Mouse (Mus musculus): ENCODE measurements around the gene Gm10024. TPM values are rescaled to one million over a fixed set of nuclear protein-coding genes. Genes with fewer than 3 reads are reported as not detected.
"Not testable (repeated sequence)": the region's sequence is repeated elsewhere in the genome, so short reads cannot be mapped to it uniquely, and the experiment has no call there.

The Gm10024 gene
- total RNA-seq (2015; ENCODE audit: low replicate concordance) = not detected in 2 replicates
- not detected in 2 replicates for total RNA-seq (2017; ENCODE audit: low replicate concordance)

DNA sequence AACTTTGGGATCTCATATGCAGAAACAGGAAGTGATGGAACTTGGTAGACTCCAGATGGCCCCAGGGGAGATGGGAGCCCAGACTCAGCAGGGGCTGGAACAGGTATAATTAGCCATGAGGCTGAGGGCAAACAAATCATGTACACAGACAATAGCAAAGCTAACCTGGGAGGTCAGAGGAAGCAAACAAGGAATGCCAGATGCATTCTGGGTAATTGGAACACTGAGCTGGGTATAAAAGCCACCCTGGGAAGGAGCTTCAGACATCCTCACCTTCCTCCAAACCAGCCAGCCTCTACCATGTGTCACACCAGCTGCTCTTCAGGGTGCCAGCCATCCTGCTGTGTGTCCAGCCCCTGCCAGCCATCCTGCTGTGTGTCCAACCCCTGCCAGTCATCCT, at the start of gene Gm10024:
TSS of gene Gm10024 (plus strand) at position 301 of the 400 bp plus-strand sequence.
- ATAC-seq (replicated peaks; ENCODE audit: low FRiP score, poor library complexity, severe bottlenecking) = not testable (repeated sequence)

DNA sequence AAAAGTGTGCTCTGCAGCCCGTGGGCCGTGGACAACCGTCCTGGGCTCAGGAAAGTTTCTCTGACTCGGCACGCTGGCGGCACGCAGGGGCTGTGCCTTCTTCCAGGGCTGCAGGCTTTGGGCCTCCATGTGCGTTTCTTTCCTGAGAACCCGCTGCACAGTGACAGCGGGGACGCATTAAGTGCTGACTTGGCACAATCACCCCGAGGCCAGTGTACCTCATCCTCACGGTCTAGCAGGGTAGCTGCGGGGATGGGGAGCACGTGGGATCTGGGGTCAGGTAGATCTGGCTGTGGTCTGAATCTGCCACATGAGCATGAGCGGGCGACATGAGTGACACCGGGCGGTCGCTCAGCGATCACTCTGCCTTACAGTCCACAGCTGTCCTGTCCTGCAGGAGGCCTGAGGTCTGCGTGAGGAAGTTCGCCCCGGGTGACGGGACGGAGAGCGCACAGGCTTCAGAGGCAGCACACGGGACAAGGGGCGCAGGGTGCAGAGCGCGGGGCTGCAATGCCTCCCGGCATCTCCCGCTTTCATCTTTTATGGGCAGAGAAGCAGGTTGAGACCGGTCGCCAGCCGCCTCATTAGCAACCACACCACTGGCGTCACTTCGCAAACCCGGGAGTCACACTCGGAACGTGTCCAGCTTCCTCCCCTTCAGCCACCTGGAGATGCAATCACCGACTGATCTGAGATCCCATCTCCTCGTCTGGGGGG, 47.1 kb upstream of the Gm10024 start:
- ATAC-seq (replicated peaks; ENCODE audit: low FRiP score, poor library complexity, severe bottlenecking) = no peak

DNA sequence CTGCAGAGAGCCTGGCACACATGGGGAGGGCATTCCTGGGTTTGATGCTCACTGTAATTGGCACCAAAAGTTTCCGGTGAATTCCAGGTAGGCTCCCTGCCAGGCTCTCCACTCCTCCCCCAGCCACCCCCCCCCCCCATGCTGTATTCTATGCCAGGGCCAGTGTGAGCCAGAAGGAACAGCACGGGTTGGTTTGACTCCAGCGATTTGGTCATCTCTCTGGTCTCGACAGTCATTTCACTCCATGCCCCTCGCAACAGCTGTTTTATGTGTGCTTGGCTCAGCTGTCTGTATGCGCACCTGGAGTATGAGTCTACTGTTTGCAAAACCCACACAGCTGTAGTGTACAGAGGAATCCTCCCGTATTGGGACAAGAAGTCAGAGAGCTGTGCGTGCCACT, 44.9 kb upstream of the Gm10024 start:
- no peak for ATAC-seq (replicated peaks; ENCODE audit: low FRiP score, poor library complexity, severe bottlenecking)

DNA sequence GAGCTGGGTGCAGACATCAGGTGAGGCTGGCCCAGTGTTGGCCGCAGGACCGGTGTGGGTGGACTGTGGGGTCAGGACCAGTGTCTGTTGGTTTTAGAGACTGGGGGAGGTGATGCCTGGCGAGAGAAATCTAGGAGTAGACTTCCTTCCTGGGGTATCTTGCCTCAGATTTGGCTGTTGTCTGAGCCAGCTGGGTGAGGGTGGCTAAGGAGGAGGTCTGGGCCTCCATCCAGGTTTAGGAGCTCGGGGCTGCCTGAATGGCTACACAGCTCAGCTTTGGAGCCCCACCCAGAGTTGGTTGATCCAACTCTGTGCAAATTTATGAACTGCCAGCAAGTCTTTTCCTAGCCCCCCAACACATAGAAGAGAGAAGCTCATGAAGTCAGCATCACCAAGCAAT, 43.9 kb upstream of the Gm10024 start:
- ATAC-seq (replicated peaks; ENCODE audit: low FRiP score, poor library complexity, severe bottlenecking) = no peak

DNA sequence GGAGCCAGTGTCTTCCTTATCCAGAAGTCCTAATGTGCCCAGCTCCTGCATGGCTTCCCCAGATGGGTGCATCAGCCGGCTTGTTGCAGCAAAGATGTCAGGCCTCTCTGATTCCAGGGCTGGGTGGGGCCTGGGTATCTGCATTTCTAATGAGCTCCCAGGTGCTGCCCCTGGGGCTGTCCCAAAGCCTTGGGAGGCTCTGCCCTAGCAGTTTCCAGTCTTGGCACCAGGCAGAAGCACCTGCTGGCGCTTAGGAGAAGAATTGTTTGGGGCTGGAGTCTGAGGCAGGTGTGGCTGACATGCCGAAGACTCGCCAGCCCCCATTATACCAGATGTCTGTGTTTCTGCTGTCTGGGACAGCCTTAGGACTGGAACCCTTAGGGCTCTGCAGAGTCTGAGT, 40.5 kb upstream of the Gm10024 start:
- ATAC-seq (replicated peaks; ENCODE audit: low FRiP score, poor library complexity, severe bottlenecking) = no peak

DNA sequence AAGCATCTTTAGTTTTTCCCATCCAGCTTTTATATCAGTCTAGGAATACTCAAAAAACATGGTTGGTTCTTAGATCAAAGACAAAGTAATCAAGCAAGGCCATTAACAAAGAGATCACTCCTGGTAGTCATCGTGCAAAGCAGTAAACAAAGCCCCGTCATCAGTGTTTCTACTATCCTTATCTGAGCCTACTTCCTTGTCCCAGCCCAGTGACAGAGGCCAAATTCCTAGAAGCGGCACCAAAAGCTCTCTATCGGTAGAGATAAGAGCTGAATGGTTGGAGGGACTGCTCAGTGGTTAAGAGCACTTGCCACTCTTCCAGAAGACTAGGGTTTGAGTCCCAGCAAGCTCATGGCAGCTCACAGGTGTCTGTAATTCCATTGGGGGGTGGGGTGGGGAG, 39.7 kb upstream of the Gm10024 start:
- no peak for ATAC-seq (replicated peaks; ENCODE audit: low FRiP score, poor library complexity, severe bottlenecking)

DNA sequence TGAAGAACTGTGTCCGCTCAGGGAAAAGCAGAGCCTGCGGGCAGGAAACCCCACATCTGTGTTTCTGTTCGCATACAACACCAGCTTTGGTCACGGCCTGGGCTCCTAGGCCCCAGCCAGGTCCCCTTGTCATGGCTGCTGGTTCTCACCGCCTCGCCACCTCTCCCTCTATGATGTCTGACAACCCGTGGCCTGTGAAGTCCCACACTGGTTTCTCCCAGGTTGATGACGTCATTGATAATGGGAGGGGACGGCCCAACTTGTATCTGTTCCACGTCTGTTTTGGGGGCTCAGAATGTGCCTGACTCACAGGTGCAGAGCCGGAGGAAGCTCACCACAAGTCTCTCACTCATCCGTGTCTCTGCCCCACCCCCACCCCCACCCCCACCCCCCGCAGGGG, 37.5 kb upstream of the Gm10024 start:
- ATAC-seq (replicated peaks; ENCODE audit: low FRiP score, poor library complexity, severe bottlenecking) = no peak

DNA sequence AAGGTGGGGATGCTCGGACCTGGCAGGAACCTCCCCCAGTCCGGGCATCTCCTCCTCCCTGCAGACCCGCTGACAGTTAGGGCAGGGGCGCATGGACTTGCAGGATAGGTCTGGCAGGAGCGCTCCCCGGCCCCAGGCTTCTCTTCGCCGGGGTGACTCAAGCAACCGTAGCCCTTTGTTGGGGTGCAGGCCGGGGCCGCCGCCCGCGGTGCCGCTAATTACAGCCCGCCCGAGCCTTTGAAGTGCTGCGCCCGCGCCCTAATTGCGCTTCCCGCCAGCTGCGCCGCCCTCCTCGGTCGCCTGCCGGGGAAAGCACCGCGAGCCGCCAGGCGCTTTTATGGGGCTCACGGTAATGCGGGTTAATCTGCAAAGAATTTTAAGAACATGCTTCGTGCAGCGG, 33.7 kb upstream of the Gm10024 start:
- ATAC-seq (replicated peaks; ENCODE audit: low FRiP score, poor library complexity, severe bottlenecking) = no peak

DNA sequence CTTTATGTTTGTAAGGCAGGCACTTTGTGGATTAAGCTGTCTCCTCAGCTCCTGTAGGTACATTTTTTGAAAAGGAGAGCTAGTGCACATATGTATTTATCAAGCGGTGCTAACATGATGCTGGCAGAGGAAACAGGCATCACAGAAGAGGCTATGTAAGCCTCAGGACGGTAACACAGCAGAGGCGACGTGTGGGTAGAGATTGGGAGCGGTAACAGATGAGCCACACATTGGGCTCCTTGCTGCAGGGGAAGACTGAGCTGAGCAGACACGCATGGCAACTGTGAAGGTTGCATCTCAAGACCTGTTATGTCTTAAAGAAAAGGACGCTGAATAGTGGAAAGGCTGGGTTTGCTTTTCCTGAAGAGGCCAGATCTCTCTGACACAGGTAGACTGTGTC, 28.3 kb upstream of the Gm10024 start:
- no peak for ATAC-seq (replicated peaks; ENCODE audit: low FRiP score, poor library complexity, severe bottlenecking)

DNA sequence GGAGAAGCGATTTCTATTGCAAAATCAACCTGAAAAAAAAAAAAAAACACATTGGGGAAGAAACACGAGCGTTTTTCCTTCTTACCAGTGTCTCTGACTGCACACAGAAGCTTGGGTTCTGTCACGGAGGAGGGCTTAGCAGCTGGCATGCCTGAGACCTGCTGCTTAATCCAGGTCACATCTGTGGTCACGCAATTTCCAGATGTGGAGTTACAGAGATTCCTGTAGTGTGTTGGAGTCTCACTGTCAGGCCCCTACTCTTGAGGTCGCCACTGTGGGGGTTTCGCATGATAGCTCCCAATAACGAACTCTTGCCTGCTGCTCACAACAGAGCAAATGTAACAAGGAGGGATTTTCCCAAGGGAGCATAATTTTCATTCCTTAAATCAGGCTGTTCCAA, 27.1 kb upstream of the Gm10024 start:
- no peak for ATAC-seq (replicated peaks; ENCODE audit: low FRiP score, poor library complexity, severe bottlenecking)

DNA sequence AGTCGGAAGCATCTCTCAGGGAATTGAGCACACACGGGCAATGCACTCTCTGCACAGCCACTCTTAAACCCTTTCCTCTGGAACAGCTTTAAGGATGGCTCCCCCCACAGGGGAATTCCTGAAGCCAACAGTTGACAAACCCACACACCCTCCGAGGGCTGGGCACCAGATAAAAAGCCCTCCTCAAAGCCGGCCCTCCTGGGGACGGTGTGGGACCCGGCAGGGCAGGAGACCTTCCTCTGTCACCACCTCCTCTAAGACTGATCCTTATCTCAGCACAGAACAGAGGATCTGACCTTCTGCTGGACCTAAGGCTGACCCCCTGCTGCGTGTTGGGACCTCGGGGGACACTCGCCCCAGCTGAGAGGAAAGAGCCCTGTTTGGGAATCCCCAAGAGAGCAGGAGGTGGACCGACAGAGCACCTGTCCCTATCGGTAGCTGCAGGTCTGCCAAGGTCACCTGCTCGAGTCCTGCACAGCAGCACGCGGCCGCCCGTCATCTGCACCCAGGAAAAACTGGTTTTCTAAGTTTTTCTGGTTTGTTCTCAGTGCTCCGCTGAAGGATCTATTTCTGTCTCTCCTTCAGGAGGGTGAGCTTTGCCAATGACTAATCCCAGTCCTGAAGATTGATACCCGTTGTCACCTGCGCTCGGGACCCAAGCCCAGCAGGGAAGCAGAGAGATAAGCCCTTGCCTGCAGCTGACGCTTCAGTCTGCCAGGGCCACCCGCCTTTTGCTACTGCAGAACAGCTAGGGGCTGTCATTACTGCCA, 25.2 kb upstream of the Gm10024 start, which contains the start of gene Tspear:
TSS of gene Tspear (plus strand) at position 675 of the 770 bp plus-strand sequence.
- no peak for ATAC-seq (replicated peaks; ENCODE audit: low FRiP score, poor library complexity, severe bottlenecking)

DNA sequence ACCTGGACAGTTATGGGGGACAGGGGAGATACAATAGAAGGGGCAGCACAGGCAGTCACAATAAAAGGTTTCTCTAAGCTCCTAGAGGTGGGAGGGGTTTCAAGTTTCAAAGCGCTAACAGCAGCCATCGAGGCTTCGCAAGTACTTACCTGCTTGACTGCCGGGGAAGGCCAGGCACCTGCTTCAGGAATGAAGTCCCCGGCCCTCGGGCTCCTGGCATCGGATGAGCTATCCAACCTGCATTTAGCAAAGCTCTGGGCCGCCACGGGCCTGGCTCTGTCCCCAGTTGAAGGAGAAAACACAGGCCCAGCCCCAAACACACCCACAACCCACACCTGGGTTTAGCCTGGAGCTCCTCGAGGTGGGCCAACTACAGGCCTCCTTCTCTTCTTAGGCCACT, 24.2 kb upstream of the Gm10024 start:
- ATAC-seq (replicated peaks; ENCODE audit: low FRiP score, poor library complexity, severe bottlenecking) = no peak

DNA sequence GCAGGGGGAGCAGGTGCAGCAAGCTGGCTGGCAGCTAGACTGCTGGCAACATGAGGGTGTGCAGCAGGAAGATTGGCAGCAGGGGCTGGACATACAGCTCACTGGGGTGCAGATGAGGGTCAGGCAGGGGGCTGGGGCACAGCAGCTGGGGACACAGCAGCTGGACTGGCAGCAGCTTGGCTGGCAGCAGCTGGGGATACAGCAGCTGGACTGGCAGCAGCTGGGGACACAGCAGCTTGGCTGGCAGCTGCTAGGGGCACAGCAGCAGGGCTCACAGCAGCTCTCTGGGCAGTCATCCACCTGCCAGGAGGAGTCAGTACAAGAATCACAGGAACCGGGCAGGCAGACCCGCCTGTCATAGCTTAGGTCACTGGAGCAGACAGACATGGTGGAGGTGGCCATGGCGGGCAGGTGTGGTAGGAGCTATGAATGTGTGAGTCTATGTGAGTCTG, 20.9 kb upstream of the Gm10024 start, which contains the start of gene Gm19402:
TSS of gene Gm19402 (minus strand) at position 402 of the 452 bp plus-strand sequence.
- ATAC-seq (replicated peaks; ENCODE audit: low FRiP score, poor library complexity, severe bottlenecking) = not testable (repeated sequence)

DNA sequence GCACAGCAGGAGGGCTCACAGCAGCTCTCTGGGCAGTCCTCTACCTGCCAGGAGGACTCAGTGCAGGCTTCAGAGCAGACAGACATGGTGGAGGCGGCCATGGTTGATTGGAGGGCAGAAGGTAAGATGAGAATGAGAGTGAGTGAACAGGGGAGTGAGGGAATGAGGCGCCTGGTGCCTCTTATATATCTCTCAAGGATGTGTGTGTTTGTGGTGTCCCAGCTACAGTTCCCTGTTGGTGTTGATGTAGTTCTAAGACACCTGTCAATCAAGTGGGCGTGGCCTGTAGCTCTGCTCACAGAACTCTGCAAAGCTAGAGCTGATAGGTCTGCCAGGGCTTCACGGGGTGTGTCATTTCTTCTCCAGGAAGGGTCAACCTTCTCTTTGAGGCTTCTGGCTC, 14.1 kb upstream of the Gm10024 start, which contains the start of gene Gm9508:
TSS of gene Gm9508 (minus strand) at position 101 of the 400 bp plus-strand sequence.
- no peak for ATAC-seq (replicated peaks; ENCODE audit: low FRiP score, poor library complexity, severe bottlenecking)

DNA sequence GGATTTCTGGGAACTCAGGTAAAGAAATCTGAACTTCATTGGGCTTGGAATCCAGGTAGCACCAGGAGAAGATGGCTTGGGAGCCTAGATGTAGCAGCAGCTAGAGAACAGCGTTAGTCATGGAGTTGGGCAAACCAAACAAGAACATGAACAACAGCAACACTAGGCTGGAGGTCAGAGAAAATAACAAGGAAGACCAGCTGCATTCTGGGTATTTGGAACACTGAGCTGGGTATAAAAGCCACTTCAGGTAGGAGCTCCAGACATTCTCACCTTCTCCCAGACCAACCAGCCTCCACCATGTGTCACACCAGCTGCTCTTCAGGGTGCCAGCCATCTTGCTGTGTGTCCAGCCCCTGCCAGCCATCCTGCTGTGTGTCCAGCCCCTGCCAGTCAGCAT, 4.9 kb upstream of the Gm10024 start, which contains the start of gene Gm10272:
TSS of gene Gm10272 (plus strand) at position 301 of the 400 bp plus-strand sequence.
- no peak for ATAC-seq (replicated peaks; ENCODE audit: low FRiP score, poor library complexity, severe bottlenecking)

DNA sequence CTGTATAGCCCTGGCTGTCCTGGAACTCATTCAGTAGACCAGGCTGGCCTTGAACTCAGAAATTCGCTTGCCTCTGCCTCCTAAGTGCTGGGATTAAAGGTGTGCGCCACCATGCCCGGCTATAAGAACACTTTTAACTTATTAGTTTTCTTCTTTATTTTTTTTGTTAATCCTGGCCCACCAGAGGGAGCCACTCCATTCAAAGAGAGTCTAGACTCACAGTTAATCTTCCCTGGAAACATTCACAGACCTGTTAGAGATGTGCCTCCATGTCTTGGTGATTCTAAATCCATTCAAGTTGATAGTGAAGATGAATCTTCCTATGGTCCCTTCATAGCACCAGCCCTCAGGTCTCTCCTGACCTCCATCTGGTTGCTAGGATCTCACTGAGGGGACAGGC, 1.4 kb upstream of the Gm10024 start:
- no peak for ATAC-seq (replicated peaks; ENCODE audit: low FRiP score, poor library complexity, severe bottlenecking)

DNA sequence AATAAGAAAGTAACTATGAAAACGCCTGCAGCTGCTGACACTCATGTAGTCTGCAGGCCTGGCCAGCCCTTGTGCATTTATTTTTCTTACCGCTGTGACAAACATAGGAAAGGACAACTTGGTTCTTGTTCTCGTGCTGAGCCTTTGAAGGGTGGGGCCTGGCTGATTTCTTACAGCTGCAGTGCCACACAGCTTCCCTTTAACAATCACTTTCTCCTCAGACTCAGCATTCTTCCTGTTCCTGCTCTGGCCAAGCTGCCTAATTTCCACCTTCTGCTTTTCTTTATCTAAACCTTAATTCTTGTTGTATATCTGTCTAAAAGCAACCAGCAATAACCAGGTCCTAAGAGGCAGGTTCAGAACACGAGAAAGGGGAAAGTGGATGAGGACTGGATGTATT, 2.5 kb downstream of the Gm10024 start:
- no peak for ATAC-seq (replicated peaks; ENCODE audit: low FRiP score, poor library complexity, severe bottlenecking)

DNA sequence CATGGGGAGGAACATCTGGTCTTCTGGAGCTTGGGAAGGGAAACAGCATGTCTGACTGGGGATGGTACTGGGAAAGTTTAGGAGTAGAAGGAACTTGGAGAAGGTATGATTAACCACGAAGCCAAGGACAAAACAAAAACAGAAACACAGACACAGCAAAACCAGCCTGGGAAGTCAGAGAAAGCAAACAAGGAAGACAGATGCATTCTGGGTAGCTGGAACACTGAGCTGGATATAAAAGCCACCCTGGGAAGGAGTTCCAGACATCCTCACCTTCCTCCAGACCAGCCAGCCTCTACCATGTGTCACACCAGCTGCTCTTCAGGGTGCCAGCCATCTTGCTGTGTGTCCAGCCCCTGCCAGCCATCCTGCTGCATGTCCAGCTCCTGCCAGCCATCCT, 4.2 kb downstream of the Gm10024 start, which contains the start of gene Gm10142:
TSS of gene Gm10142 (plus strand) at position 301 of the 400 bp plus-strand sequence.
- no peak for ATAC-seq (replicated peaks; ENCODE audit: low FRiP score, poor library complexity, severe bottlenecking)

DNA sequence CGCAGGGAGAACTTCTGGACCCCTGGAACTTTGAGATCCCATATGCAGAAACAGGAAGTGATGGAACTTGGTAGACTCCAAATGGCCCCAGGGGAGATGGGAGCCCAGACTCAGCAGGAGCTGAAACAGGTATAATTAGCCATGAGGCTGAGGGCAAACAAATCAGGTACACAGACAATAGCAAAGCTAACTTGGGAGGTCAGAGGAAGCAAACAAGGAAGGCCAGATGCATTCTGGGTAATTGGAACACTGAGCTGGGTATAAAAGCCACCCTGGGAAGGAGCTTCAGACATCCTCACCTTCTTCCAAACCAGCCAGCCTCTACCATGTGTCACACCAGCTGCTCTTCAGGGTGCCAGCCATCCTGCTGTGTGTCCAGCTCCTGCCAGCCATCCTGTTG, 9.0 kb downstream of the Gm10024 start, which contains the start of gene Krtap12-1:
TSS of gene Krtap12-1 (plus strand) at position 301 of the 400 bp plus-strand sequence.
- ATAC-seq (replicated peaks; ENCODE audit: low FRiP score, poor library complexity, severe bottlenecking) = not testable (repeated sequence)

DNA sequence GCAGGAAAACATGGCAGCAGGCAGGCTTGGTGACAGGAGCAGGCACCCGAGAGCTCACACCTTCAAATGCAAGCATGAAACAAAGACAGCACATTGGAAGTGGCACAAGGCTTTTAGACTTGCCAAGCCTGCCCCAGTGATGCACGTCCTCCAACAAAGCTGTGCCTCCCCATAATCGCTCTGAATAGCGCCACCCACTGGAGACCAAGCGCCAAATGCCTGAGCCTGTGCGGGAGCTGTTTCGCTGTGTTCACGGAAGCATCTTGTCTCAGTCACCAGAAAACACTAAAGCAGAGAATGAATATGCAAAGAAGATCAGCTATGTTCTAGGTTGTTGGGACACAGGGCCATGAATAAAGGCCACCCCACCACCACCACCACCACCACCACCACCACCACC, 13.6 kb downstream of the Gm10024 start:
- ATAC-seq (replicated peaks; ENCODE audit: low FRiP score, poor library complexity, severe bottlenecking) = no peak

DNA sequence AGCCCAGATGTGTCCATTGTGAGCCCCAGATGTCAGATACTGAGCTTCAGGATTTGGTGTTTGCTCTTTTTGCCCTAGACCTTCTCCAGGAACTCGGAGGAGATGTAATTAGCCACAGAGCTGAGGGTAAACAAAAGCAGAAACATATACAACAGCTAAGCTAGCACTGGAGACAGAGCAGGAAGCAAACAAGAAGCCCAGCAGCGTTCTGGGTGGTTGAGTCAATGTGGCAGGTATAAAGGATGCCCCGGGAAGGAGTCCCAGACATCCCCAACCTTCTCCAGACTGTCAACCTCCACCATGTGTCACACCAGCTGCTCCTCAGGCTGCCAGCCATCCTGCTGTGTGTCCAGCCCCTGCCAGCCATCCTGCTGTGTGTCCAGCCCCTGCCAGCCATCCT, 14.9 kb downstream of the Gm10024 start, which contains the start of gene Gm10100:
TSS of gene Gm10100 (plus strand) at position 301 of the 400 bp plus-strand sequence.
- no peak for ATAC-seq (replicated peaks; ENCODE audit: low FRiP score, poor library complexity, severe bottlenecking)
